Mouse (Mus musculus): ENCODE measurements around the gene Spryd3. TPM values are rescaled to one million over a fixed set of nuclear protein-coding genes. Genes with fewer than 3 reads are reported as not detected.
A peak's percentile ranks its signal among the peaks of the same experiment; 100 is the strongest.
"Not testable (repeated sequence)": the region's sequence is repeated elsewhere in the genome, so short reads cannot be mapped to it uniquely, and the experiment has no call there.

Spryd3 gene
- polyA plus RNA-seq, 1 experiment from 2014 or later: 12.9 TPM

DNA sequence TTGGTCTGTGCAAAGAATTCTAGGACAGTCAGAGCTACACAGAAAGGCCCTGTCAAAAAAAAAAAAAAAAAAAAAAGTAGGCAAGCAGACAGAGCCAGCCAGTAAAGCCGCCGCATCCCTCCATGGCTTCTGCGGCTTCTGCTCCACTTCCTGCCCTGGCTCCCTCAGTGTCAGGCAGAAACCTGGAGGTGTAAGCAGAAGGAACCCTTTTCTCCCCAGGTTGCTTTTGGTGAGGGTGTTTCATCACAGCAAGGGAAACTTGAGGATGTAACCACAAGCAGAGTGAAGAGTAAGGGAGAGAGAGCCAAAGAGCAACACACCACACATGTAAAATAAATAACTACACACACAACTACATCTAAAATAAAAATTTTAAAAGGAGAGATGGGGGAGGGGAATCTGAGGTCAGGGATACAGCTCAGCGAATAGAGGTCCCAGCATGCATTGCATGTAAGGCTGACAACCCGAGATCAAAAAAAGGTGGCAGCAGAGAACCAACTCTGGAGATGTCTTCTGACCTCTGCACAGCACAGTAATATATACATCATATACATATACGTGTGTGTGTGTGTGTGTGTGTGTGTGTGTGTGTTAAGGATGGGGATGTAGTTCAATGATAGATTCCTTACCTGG is 29.6 kb upstream of the Spryd3 start:
- ATAC-seq (ENCODE audit: insufficient number of reproducible peaks, insufficient read depth, low FRiP score, low TSS enrichment, low read depth): no peak
- H3K36me3 ChIP-seq: no peaks in the 10 kb centered on the region; the same call in 1 of the 2 replicates
- H3K27ac ChIP-seq: 0 out of 2 replicates have a peak overlapping the region, but pooled peaks have one; percentile 41
- no peak overlapping the region for H3K9ac ChIP-seq (replicated peaks)
- no peak overlapping the region for H3K4me3 ChIP-seq (replicated peaks)
- 46% methylated on average over 6 of the region's 6 CpGs for WGBS
- no peaks in the 10 kb centered on the region for H3K9me3 ChIP-seq
- peaks cover 23% of the 10 kb centered on the region for H3K4me1 ChIP-seq (replicated peaks)
- no peak overlapping the region for H3K4me2 ChIP-seq
- no peaks in the 10 kb centered on the region for H3K27me3 ChIP-seq

DNA sequence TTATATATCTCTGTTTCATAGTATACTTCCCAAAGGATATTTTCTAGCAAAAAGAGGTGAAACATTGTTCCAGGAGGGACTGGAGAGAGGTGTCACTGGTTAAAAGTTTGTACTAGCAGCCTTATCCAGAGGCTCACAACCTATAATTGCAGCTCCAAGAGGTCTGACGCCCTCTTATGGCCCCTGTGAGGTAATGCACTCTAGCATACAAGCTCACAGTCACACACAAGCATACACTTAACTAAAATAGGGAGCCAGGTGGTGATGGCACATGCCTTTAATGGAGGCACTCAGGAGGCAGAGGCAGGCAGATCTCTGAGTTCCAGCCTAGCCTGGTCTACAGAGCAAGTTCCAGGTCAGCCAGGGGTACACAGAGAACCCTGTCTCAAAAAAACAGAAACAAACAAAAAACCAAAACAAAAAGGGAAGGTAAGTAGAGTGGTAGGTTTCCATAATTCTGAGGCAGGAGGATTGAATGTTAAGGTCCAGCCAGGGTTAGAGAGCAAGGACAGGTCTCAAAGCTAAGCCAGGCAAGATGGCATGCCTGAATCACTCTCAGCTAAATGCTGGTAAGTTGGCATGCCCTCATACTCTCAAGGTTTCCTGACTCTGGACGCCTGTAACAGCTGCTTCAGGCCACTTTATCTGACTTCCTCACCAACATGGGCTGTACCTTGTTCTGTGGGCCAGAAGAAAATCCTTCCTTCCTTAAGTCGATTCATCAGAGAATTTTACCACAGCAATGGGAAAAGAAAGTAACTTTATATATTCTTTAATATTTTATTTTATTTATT is 28.1 kb upstream of the Spryd3 start:
- 64% methylated on average over 3 of the region's 3 CpGs for WGBS
- no peak overlapping the region for H3K27ac ChIP-seq
- no peak for ATAC-seq (ENCODE audit: insufficient number of reproducible peaks, insufficient read depth, low FRiP score, low TSS enrichment, low read depth)
- H3K4me2 ChIP-seq: no peak overlapping the region
- H3K4me3 ChIP-seq (replicated peaks): no peak overlapping the region
- no peak overlapping the region for H3K9ac ChIP-seq (replicated peaks)
- H3K36me3 ChIP-seq: no peaks in the 10 kb centered on the region
- H3K9me3 ChIP-seq: no peaks in the 10 kb centered on the region
- H3K4me1 ChIP-seq (replicated peaks): peaks cover 23% of the 10 kb centered on the region
- no peaks in the 10 kb centered on the region for H3K27me3 ChIP-seq

DNA sequence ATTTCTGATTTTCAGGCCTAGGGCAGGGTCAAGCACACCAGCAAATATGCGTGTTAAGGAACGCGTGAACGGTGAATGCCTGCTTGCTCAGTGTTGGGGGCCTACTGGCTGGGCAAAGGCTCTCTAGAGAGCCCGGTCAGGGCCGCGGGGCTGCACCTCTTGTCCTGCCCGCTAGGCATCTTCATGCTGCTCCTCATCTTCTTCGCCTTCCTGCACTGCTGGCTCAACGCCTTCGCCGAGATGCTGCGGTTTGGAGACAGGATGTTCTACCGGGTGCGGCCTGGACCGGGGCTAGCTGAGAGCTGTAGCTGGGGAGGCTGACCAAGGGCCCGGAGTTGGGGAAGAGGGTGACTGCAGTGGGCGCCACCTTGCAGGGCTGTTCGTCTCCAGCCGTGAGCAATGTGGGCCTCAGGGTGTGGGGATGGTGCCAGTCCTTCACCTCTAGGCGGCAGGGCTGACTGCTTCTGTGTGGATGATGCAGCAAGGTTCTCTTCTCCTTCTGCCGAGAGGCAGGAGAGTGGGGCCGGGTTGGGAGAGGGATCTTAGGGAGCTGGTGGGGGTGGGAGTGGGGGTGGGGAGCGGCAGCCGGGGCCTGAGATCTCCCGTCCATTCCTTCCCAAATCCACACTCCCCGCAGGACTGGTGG is 24.5 kb upstream of the Spryd3 start:
- Histone ChIP-seq H3K4me3 (replicated peaks) (no peak overlapping the region), H3K27me3 (no peaks in the 10 kb centered on the region), H3K27ac (no peak overlapping the region), H3K9ac (replicated peaks) (no peak overlapping the region), H3K4me1 (replicated peaks) (peaks cover 2% of the 10 kb centered on the region; the same call in 1 of the 2 replicates), H3K9me3 (no peaks in the 10 kb centered on the region), H3K36me3 (no peaks in the 10 kb centered on the region), H3K4me2 (no peak overlapping the region)
- WGBS: 52% methylated on average over 27 of the region's 27 CpGs
- no peak for ATAC-seq (ENCODE audit: insufficient number of reproducible peaks, insufficient read depth, low FRiP score, low TSS enrichment, low read depth)

DNA sequence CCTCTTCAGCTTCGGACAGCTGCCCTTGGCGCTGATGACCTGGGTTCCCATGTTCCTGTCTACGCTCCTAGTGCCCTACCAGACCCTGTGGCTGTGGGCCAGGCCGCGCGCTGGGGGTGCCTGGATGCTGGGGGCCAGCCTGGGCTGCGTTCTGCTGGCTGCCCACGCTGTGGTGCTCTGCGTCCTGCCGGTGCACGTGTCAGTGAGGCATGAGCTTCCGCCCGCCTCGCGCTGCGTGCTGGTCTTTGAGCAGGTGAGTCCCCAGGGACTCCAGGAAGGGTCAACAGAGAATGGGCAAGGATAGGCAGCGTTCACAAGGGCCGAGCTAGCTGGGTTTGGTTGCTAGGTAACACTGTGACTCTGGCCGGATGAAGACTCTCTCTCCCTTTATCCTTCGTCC is 20.8 kb upstream of the Spryd3 start:
- WGBS: 51% methylated on average over 20 of the region's 20 CpGs

DNA sequence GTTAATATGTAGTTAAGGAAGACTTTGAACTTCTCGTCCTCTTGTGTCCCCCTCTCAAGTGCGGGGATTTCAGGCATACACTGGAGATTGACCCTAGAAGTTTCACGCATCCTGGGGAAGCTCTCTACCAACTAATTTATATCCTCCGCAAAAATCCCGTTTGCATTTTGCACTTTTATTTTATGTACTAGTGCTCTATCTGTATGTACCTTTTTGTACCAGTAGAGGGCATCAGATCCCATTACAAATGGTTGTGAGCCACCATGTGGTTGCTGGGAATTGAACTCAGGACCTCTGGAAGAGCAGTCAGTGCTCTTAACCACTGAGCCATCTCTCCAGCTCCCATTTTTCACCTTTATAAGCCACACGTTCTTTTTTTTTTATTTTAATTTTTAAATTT is 19.0 kb upstream of the Spryd3 start:
- H3K4me2 ChIP-seq; H3K36me3 ChIP-seq; H3K9me3 ChIP-seq; H3K4me3 ChIP-seq (replicated peaks); H3K27ac ChIP-seq; H3K4me1 ChIP-seq (replicated peaks); H3K27me3 ChIP-seq; H3K9ac ChIP-seq (replicated peaks); ATAC-seq (ENCODE audit: insufficient number of reproducible peaks, insufficient read depth, low FRiP score, low TSS enrichment, low read depth): not testable (repeated sequence)
- 91% methylated on average over 6 of the region's 6 CpGs for WGBS

More for the DNA sequence above, 20.8 kb upstream of the Spryd3 start:
- no peak for ATAC-seq (ENCODE audit: insufficient number of reproducible peaks, insufficient read depth, low FRiP score, low TSS enrichment, low read depth)
- no peaks in the 10 kb centered on the region for H3K4me1 ChIP-seq (replicated peaks)
- no peak overlapping the region for H3K4me2 ChIP-seq
- H3K4me3 ChIP-seq (replicated peaks): no peak overlapping the region
- H3K9ac ChIP-seq (replicated peaks): 0 out of 2 replicates have a peak overlapping the region, but pooled peaks have one; percentile 31
- no peaks in the 10 kb centered on the region for H3K9me3 ChIP-seq
- no peaks in the 10 kb centered on the region for H3K36me3 ChIP-seq
- H3K27me3 ChIP-seq: no peaks in the 10 kb centered on the region
- H3K27ac ChIP-seq: no peak overlapping the region

DNA sequence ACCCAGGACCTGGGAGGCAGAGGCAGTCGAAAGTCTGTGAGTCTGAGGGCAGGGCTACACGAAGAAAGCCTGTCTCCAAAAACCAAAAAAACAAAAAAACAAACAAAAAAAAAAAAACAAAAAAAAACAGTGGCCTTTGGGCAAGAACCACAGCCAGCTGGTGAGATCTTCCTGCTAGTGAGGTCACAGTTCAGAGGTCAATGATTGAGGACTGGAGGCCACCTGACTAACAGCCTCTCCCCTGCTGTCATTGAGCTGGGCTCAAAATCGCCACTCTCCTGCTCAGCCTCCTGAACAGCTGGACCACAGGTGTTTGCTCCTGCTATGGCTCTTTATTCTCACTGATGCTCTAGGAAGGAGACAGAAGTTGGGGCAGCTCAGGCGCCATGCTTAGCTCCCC is 16.6 kb upstream of the Spryd3 start:
- WGBS: 33% methylated on average over 4 of the region's 4 CpGs
- H3K27ac ChIP-seq: no peak overlapping the region
- H3K9me3 ChIP-seq: no peaks in the 10 kb centered on the region

DNA sequence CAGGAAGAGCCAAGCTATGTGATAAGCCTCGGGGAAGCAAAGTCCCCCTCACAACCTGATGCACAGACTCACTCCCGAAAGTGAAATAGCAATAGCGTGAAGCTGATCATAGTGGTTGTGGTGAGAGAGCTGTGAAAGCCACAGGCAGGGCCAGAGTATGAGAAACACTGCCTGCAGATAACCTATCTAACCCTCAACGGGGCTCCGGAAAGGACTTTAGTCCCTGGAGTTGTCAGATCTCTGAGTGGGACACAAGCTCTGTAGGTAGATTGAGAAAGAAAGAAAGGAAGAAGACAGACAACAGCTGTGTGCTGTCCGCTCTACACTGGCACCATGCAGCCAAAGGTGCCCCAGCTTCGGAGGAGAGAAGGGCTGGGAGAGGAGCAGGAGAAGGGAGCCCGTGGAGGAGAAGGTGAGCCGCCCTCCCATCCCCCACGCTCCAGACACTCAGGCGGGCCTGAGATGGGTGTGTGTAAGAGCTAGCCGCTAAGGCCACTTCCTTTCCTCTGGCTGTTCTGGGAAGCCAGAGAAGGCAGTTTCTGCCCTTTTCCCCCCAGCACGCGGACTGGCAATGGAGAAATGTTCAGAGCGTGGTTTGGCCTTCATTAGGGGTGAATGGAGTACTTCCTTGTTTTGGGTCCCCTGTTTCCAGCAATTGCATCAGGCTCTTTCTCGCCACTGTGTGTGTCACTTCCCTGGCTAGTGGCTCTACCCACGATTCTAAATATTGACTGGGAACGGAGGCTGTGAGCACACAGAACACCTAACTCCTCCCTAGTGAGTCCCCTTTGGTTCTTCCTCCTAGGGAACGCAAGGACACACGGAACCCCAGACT is 14.5 kb upstream of the Spryd3 start, which contains the start of gene Soat2:
Gene Soat2 (plus strand): TSS at position 226 of the 835 bp plus-strand sequence.
- Histone ChIP-seq H3K9ac (replicated peaks) (no peak within 1 kb of the TSS), H3K4me1 (replicated peaks) (no peaks in the 10 kb centered on the region), H3K27me3 (peaks cover 10% of the 10 kb centered on the region), H3K36me3 (no peaks in the 10 kb centered on the region), H3K4me2 (peak within 1 kb of the TSS; percentile 2; the same call in 1 of the 2 replicates), H3K27ac (no peak within 1 kb of the TSS), H3K4me3 (replicated peaks) (no peak within 1 kb of the TSS), H3K9me3 (no peaks in the 10 kb centered on the region)
- no peak for ATAC-seq (ENCODE audit: insufficient number of reproducible peaks, insufficient read depth, low FRiP score, low TSS enrichment, low read depth)
- 47% methylated on average over 20 of the region's 20 CpGs for WGBS

More for the DNA sequence above, 16.6 kb upstream of the Spryd3 start:
- Histone ChIP-seq H3K27me3 (peaks cover 3% of the 10 kb centered on the region; the same call in 1 of the 2 replicates), H3K4me1 (replicated peaks) (no peaks in the 10 kb centered on the region), H3K4me3 (replicated peaks) (no peak overlapping the region), H3K4me2 (no peak overlapping the region), H3K36me3 (no peaks in the 10 kb centered on the region), H3K9ac (replicated peaks) (no peak overlapping the region)
- ATAC-seq (ENCODE audit: insufficient number of reproducible peaks, insufficient read depth, low FRiP score, low TSS enrichment, low read depth): no peak

DNA sequence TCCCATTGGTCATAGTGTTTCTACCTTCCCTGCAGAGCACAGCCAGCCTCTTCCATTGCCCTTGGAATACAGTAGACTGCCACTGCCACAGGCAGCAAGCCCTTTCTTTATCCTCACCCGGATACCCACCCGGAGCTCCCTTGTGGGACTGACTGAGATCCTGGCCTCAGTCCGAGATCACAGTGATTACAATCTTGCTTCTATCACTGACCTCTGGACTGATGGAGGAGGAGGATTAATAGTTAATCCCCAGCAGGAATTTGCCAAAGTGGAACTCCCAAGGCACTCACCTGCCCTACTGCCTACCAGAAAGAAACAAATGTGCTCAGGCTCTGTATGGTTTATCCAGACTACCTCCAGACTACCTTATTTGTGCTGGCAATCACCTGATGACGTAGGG is 13.5 kb upstream of the Spryd3 start:
- ATAC-seq (ENCODE audit: insufficient number of reproducible peaks, insufficient read depth, low FRiP score, low TSS enrichment, low read depth): no peak
- peaks cover 4% of the 10 kb centered on the region for H3K4me1 ChIP-seq (replicated peaks)
- H3K4me3 ChIP-seq (replicated peaks): no peak overlapping the region
- H3K9ac ChIP-seq (replicated peaks): no peak overlapping the region
- WGBS: 72% methylated on average over 4 of the region's 4 CpGs
- H3K9me3 ChIP-seq: no peaks in the 10 kb centered on the region
- no peak overlapping the region for H3K4me2 ChIP-seq
- H3K27ac ChIP-seq: no peak overlapping the region
- H3K27me3 ChIP-seq: peaks cover 20% of the 10 kb centered on the region
- H3K36me3 ChIP-seq: no peaks in the 10 kb centered on the region

DNA sequence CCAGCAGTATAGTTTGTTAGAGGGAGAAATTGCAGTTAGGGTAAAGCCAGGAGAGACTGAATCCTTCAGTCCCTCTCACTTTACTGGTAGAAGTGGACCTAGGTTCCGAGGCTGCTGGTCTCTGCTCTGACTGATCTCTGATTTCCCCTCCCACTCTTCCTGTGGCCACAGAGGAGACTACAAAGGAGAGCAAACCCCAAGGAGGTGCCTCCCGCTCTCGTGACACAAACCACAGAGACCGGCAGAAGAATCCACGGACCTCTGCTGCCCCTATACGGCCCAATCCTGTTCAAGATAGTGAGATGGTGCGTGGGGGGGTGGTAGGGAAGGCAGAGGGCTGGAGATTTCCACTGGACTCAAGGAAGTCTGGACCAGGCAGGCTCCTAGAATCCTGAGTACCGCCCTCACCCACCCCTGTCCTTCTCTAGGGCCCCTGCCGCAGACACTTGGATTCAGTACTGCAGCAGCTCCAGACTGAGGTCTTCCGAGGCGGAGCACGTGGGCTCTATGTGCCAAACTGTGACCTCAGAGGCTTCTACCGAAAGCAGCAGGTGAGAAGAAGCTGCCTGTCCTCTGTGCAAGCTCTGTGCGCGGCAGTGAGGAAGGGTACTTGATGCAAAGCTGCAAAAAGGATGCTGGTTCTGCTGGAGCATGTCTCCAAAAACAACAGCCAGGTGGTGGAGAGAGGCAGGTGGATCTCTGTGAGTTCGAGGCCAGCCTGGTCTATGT is 11.8 kb upstream of the Spryd3 start:
- no peak for ATAC-seq (ENCODE audit: insufficient number of reproducible peaks, insufficient read depth, low FRiP score, low TSS enrichment, low read depth)
- Histone ChIP-seq H3K4me1 (replicated peaks) (peaks cover 9% of the 10 kb centered on the region), H3K9ac (replicated peaks) (no peak overlapping the region; the same call in 1 of the 2 replicates), H3K4me2 (no peak overlapping the region), H3K27me3 (peaks cover 36% of the 10 kb centered on the region), H3K9me3 (no peaks in the 10 kb centered on the region), H3K27ac (no peak overlapping the region), H3K4me3 (replicated peaks) (no peak overlapping the region), H3K36me3 (no peaks in the 10 kb centered on the region)
- WGBS: 66% methylated on average over 16 of the region's 16 CpGs

DNA sequence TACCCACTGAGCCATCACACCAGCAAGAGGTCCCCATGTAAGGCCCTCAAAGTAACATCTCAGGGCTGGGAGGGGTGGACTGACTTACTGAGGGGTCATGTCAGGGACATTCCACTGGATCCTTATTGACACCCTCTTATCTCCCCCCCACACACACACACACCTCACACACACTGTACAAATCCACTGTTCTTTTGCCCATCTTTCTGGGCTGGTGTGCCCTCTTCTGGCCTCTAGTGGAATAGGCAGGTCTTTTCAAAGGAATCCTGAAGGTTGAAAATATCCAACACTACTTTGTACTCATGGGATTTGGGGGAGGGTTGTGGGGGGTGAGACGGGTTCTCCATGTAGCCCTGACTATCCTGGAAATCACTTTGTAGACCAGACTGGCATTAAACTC is 10.8 kb upstream of the Spryd3 start:
- Histone ChIP-seq H3K4me2 (no peak overlapping the region), H3K27me3 (peaks cover 42% of the 10 kb centered on the region), H3K27ac (no peak overlapping the region), H3K4me1 (replicated peaks) (peaks cover 9% of the 10 kb centered on the region), H3K36me3 (no peaks in the 10 kb centered on the region), H3K4me3 (replicated peaks) (no peak overlapping the region), H3K9ac (replicated peaks) (no peak overlapping the region), H3K9me3 (no peaks in the 10 kb centered on the region)
- WGBS: 0% methylated on average over 1 of the region's 1 CpGs
- no peak for ATAC-seq (ENCODE audit: insufficient number of reproducible peaks, insufficient read depth, low FRiP score, low TSS enrichment, low read depth)
